Mouse (Mus musculus) liver, embryonic 13.5 days (tissue): Measurements from ENCODE around the gene Trim7. TPM values are rescaled to one million over a fixed set of nuclear protein-coding genes. Genes with fewer than 3 reads are reported as not detected.

Experiments
- ATAC-seq: fragments of 200-750 bp; cut with Nextera tagmentation; 2 replicates; pipeline ENCODE4 v1.8.0; 2017; ENCODE audit warnings: low read depth, mild to moderate bottlenecking, moderate number of reproducible peaks, moderate library complexity
- DNase-seq: peaks from one replicate; pipeline ENCODE4 v3.0.0; 2022
- H3K27ac ChIP-seq: fragments of 300-500 bp; sonication (generic); 2 replicates; pipeline ENCODE4 v1.5.1; 2015; ENCODE audit warnings: moderate library complexity, mild to moderate bottlenecking, inconsistent platforms
- H3K27me3 ChIP-seq: fragments of 300-500 bp; sonication (generic); 2 replicates; pipeline ENCODE4 v1.6.1; 2015; ENCODE audit warnings: mild to moderate bottlenecking, inconsistent platforms
- H3K36me3 ChIP-seq: fragments of 300-500 bp; sonication (generic); 2 replicates; pipeline ENCODE4 v1.6.1; 2015; ENCODE audit warnings: mild to moderate bottlenecking, inconsistent platforms
- H3K4me1 ChIP-seq: fragments of 300-500 bp; sonication (generic); replicated peaks from 2 replicates; pipeline ENCODE4 v1.6.1; 2015; ENCODE audit warnings: inconsistent platforms
- H3K4me2 ChIP-seq: fragments of 300-500 bp; sonication (generic); 2 replicates; pipeline ENCODE4 v1.6.1; 2015; ENCODE audit warnings: inconsistent platforms, mild to moderate bottlenecking, moderate library complexity
- H3K4me3 ChIP-seq: fragments of 300-500 bp; sonication (generic); replicated peaks from 2 replicates; pipeline ENCODE4 v1.5.1; 2015; ENCODE audit warnings: mild to moderate bottlenecking, inconsistent platforms
- H3K9ac ChIP-seq: fragments of 300-500 bp; sonication (generic); 2 replicates; pipeline ENCODE4 v1.6.1; 2015; ENCODE audit warnings: mild to moderate bottlenecking, inconsistent platforms
- H3K9me3 ChIP-seq: fragments of 300-500 bp; sonication (generic); replicated peaks from 2 replicates; pipeline ENCODE4 v1.6.1; 2016; ENCODE audit warnings: inconsistent platforms
- WGBS: fragments of 180-500 bp; shearing (Covaris S2); methylation state at CpG from one replicate; pipeline ENCODE4 v1.1.7; 2015; ENCODE audit not compliant: insufficient replicate concordance; 5-methylcytosine and 5-hydroxymethylcytosine counted together
- polyA plus RNA-seq: library from polyadenylated mRNA; unstranded; fragments of >200 nt; fragmentation: Nextera tagmentation; extraction: Ambion mirVana; gene quantifications from 2 replicates; pipeline ENCODE4 v1.2.1, GENCODE M21; 2015

Gene Trim7
- polyA plus RNA-seq, 1 experiment from 2014 or later, result 0.06 TPM

- H3K27ac ChIP-seq, result no peak overlapping the region
- peak; percentile 9 for ATAC-seq
Measured at GRCm38 (mm10) chr11:48852624-48853473, 26.9 kb downstream of the Trim7 start.

GRCm38 (mm10) chr11:48853474-48854180 is 27.7 kb downstream of the Trim7 start:
- under 1% methylated on average over 31 of the region's 31 CpGs for WGBS
- Histone ChIP-seq H3K27ac (peak overlapping the region; percentile 53; the same call in 1 of the 2 replicates), H3K4me1 (peaks cover 55% of the 10 kb centered on the region), H3K27me3 (peaks cover 15% of the 10 kb centered on the region), H3K4me2 (peak overlapping the region; percentile 97), H3K4me3 (peak overlapping the region; percentile 75), H3K36me3 (no peaks in the 10 kb centered on the region), H3K9me3 (0 out of 2 replicates have a peak, but pooled peaks cover 3% of the 10 kb centered on the region), H3K9ac (peak overlapping the region; percentile 75)
- DNase-seq (peak; percentile 79), ATAC-seq (peak; percentile 59)

More at GRCm38 (mm10) chr11:48852624-48853473, 26.9 kb downstream of the Trim7 start:
- Histone ChIP-seq H3K27me3 (peaks cover 22% of the 10 kb centered on the region), H3K4me2 (peak overlapping the region; percentile 97), H3K9me3 (0 out of 2 replicates have a peak, but pooled peaks cover 3% of the 10 kb centered on the region), H3K4me3 (peak overlapping the region; percentile 75), H3K4me1 (peaks cover 48% of the 10 kb centered on the region), H3K36me3 (no peaks in the 10 kb centered on the region), H3K9ac (peak overlapping the region; percentile 75)
- 8% methylated on average over 23 of the region's 23 CpGs for WGBS
- DNase-seq, result no peak

DNA sequence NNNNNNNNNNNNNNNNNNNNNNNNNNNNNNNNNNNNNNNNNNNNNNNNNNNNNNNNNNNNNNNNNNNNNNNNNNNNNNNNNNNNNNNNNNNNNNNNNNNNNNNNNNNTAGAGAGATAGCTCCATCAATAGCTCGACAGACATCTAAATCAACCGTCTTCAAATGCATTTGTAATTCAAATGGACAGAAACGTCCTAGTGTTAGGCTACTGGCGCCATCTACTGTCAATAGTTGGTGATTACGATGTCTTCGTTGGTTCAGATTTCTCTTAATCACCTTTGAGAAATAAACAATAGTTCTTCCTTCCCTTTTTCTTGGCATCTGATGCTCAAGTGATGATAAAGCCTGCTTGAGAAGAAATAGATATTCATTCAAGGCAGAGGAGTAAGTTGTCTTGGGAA is 33.1 kb downstream of the Trim7 start:
- 0% methylated on average over 6 of the region's 6 CpGs for WGBS
- Histone ChIP-seq H3K27ac (no peak overlapping the region), H3K9ac (peak overlapping the region; percentile 68; the same call in 1 of the 2 replicates), H3K9me3 (no peaks in the 10 kb centered on the region), H3K4me3 (peak overlapping the region; percentile 75; the same call in 1 of the 2 replicates), H3K27me3 (no peaks in the 10 kb centered on the region), H3K4me2 (peak overlapping the region; percentile 97), H3K36me3 (no peaks in the 10 kb centered on the region; the same call in 1 of the 2 replicates), H3K4me1 (peaks cover 40% of the 10 kb centered on the region)
- DNase-seq, result peak; percentile 46
- ATAC-seq, result no peak

DNA sequence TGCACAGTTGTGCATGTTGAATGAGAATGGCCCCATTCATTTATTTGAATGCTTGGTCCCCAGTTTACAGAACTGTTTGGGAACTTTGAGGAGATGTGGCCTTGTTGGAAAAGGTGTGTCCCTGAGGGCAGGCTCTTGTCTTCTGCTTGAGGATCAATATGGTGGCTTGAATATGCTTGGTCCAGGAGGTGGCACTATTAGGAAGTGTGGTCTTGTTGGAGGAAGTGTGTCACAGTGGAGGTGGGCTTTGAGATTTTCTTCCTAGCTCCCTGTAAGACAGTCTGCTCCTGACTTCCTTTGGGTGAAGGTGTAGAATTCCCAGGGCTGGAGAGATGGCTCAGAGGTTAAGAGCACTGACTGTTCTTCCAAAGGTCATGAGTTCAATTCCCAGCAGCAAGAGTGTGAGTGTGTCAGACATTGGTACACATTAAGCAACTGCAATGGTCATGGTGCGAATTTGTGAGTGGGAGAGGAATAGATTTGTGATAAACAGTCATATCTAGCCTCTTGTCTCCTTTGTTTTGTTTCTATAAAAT is 36.9 kb downstream of the Trim7 start:
- 0 out of 2 replicates have a peak, but pooled peaks have one; percentile 27 for ATAC-seq
- Histone ChIP-seq H3K27me3 (no peaks in the 10 kb centered on the region), H3K4me1 (peaks cover 11% of the 10 kb centered on the region), H3K36me3 (peaks cover 31% of the 10 kb centered on the region), H3K4me3 (no peak overlapping the region), H3K9me3 (no peaks in the 10 kb centered on the region), H3K4me2 (no peak overlapping the region), H3K27ac (no peak overlapping the region), H3K9ac (no peak overlapping the region)
- WGBS, result 75% methylated on average over 1 of the region's 1 CpGs
- no peak for DNase-seq

GRCm38 (mm10) chr11:48863808-48864207 is 37.9 kb downstream of the Trim7 start:
- no peak for ATAC-seq
- WGBS, result 63% methylated on average over 3 of the region's 3 CpGs
- no peak for DNase-seq
- H3K9me3 ChIP-seq, result no peaks in the 10 kb centered on the region
- H3K4me3 ChIP-seq, result no peak overlapping the region
- H3K9ac ChIP-seq, result no peak overlapping the region
- no peak overlapping the region for H3K4me2 ChIP-seq
- peaks cover 9% of the 10 kb centered on the region for H3K4me1 ChIP-seq
- peaks cover 31% of the 10 kb centered on the region for H3K36me3 ChIP-seq
- no peaks in the 10 kb centered on the region for H3K27me3 ChIP-seq
- no peak overlapping the region for H3K27ac ChIP-seq

GRCm38 (mm10) chr11:48866481-48866880 is 40.5 kb downstream of the Trim7 start:
- Histone ChIP-seq H3K4me1 (peaks cover 28% of the 10 kb centered on the region), H3K9me3 (no peaks in the 10 kb centered on the region), H3K27ac (no peak overlapping the region), H3K9ac (no peak overlapping the region), H3K27me3 (no peaks in the 10 kb centered on the region), H3K4me3 (no peak overlapping the region), H3K36me3 (peaks cover 31% of the 10 kb centered on the region), H3K4me2 (no peak overlapping the region)
- ATAC-seq (no peak), DNase-seq (no peak)
- WGBS, result 85% methylated on average over 9 of the region's 9 CpGs

DNA sequence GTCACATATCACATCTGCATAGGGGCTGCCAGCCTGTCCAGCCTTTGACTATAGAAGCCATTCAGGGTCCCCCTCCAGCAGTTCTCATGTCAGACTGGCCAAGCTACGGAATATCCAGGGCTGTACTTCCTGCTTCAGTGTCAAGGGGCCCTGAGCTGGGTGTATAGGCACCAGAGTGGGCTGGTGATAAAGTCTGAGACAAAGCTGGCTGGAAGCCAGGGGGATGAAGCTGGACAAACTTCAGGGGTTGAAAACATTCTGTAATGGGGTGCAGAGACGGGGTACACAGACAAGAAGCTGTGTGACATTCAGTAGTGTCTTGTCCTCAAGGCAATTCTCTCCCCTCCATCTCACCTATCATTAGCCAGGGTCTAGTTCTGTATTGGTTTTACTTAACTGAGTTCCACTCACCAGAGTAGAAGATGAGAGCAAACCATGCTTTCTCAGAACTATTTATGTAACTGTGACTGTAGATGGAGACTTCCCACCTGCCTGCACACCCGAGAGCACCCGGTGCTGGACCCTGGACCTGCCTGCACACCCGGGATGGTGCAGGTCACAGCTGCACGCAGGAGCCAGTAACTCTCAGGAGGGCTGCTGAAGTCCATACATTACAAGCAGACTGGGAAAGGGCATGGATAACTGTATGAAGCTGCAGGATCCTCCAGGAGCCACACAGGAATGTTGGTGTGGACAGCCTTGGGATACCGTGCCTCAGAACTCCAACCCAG is 43.6 kb downstream of the Trim7 start:
- peak overlapping the region; percentile 91 for H3K27ac ChIP-seq
- peak overlapping the region; percentile 68 for H3K4me3 ChIP-seq
- DNase-seq (no peak), ATAC-seq (no peak)
- H3K4me2 ChIP-seq, result peak overlapping the region; percentile 84
- H3K36me3 ChIP-seq, result peaks cover 28% of the 10 kb centered on the region
- peak overlapping the region; percentile 76 for H3K9ac ChIP-seq
- H3K9me3 ChIP-seq, result no peaks in the 10 kb centered on the region
- no peaks in the 10 kb centered on the region for H3K27me3 ChIP-seq
- peaks cover 58% of the 10 kb centered on the region for H3K4me1 ChIP-seq
- WGBS, result 38% methylated on average over 7 of the region's 7 CpGs

DNA sequence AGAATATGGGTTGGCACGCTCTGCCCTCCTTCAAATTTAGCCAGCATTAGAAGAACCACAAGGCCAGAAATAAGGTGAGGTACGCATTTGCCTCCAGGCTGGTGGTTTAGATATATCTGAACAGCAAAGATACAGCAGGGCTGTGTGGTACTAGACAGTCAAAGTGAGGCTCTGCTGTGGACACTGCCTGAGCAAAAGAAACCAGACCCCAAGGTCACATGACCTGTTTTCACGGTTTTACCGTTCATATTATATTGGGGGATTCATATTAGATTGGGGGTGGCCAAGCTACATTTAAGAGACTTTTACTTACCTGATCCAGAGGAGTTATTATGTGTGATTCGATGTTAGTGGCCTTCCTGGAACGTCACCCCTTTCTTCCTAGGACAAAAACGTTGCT is 44.8 kb downstream of the Trim7 start:
- H3K36me3 ChIP-seq, result peaks cover 20% of the 10 kb centered on the region
- ATAC-seq, result 0 out of 2 replicates have a peak, but pooled peaks have one; percentile 15
- peak overlapping the region; percentile 91 for H3K27ac ChIP-seq
- peak overlapping the region; percentile 68 for H3K4me3 ChIP-seq
- H3K9me3 ChIP-seq, result no peaks in the 10 kb centered on the region
- DNase-seq, result no peak
- peak overlapping the region; percentile 84 for H3K4me2 ChIP-seq
- no peaks in the 10 kb centered on the region for H3K27me3 ChIP-seq
- WGBS, result 6% methylated on average over 7 of the region's 7 CpGs
- H3K4me1 ChIP-seq, result peaks cover 64% of the 10 kb centered on the region
- peak overlapping the region; percentile 76 for H3K9ac ChIP-seq

DNA sequence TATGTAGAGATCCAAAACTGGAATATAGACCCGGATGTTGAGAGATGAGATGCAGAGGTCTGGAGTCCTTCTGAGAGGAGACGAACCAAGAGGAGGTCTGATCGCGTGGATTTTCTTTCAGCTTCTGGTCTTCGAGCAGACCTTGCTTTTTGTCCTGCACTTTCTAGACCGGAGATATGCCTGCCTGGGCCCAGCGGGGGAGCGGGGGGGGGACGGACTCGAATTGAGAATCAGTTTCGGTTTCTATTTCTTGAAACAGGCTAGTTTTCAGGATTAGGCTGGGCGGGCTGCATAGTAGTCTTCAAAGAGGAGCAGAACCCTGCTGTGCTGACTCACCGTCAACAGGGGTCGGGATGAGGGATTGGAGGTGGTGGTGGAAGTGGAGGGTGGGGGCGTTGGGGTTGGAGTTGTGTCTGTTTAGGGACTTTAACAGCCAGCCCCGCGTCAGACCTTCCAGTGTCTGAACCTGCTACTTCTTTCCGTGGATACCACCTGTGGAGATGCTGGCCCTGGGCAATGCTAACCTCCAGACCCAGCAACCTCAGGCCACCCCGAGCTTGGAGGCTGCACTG is 45.3 kb downstream of the Trim7 start, which contains the start of gene Irgm1:
TSS of gene Irgm1 (minus strand) at position 483 of the 572 bp plus-strand sequence.
- ATAC-seq, result peak; percentile 49
- H3K9ac ChIP-seq, result peak within 1 kb of the TSS; percentile 76

GRCm38 (mm10) chr11:48871817-48872541 is 46.0 kb downstream of the Trim7 start:
- Histone ChIP-seq H3K9ac (peak overlapping the region; percentile 76), H3K4me3 (peak overlapping the region; percentile 68), H3K4me2 (peak overlapping the region; percentile 84), H3K9me3 (no peaks in the 10 kb centered on the region), H3K27me3 (no peaks in the 10 kb centered on the region), H3K4me1 (peaks cover 64% of the 10 kb centered on the region), H3K36me3 (peaks cover 8% of the 10 kb centered on the region), H3K27ac (peak overlapping the region; percentile 91)
- ATAC-seq (peak; percentile 16), DNase-seq (no peak)
- 2% methylated on average over 17 of the region's 17 CpGs for WGBS

More for the DNA sequence above, 45.3 kb downstream of the Trim7 start, which contains the start of gene Irgm1:
- Histone ChIP-seq H3K4me1 (peaks cover 64% of the 10 kb centered on the region), H3K9me3 (no peaks in the 10 kb centered on the region), H3K27ac (peak within 1 kb of the TSS; percentile 91), H3K36me3 (peaks cover 15% of the 10 kb centered on the region), H3K4me3 (peak within 1 kb of the TSS; percentile 68), H3K27me3 (no peaks in the 10 kb centered on the region), H3K4me2 (peak within 1 kb of the TSS; percentile 84)
- DNase-seq, result peak; percentile 61
- WGBS, result under 1% methylated on average over 19 of the region's 19 CpGs
